ENCODE assay signal across 8 mouse cellular contexts in genomic region chr15:99056332-99056731, GRCm38 (mm10). TPM values are rescaled to one million over a fixed set of nuclear protein-coding genes. Genes with fewer than 3 reads are reported as not detected.
A peak's percentile ranks its signal among the peaks of the same experiment; 100 is the strongest.
DNase-seq lines count a peak whose midpoint lies in the region; ATAC-seq and TF ChIP-seq lines count a peak whose summit lies in the region.
"Had no signal": no experiment of that assay in that cellular context is flagged by ENCODE, and none has a peak within 500 bp of the region (broad histone marks: within the 10 kb centered on the region; RNA-seq: fewer than 3 reads in every experiment).

No protein-coding gene starts in this region.

- no peak overlapping the region for H3K9ac ChIP-seq in midbrain, embryonic 16.5 days (ENCODE audit: low read depth, low read length)
- no peak overlapping the region for H3K9ac ChIP-seq in hindbrain, embryonic 14.5 days
- H3K9ac ChIP-seq in stomach, embryonic 15.5 days: no peak overlapping the region

- WGBS in midbrain, embryonic 10.5 days: 5% methylated on average over 14 of the region's 14 CpGs
- WGBS in midbrain, embryonic 16.5 days: 4% methylated on average over 14 of the region's 14 CpGs
- 8% methylated on average over 14 of the region's 14 CpGs for WGBS in hindbrain, embryonic 14.5 days
- 7% methylated on average over 14 of the region's 14 CpGs for WGBS in stomach, embryonic 15.5 days

- peak; percentile 44 for TF ChIP-seq CTCF in cortical plate, adult 2 months (IDR thresholded peaks at IDR 0.05; ENCODE audit: extremely low read depth, insufficient read depth, low read length)

- no peak for ATAC-seq in midbrain, embryonic 16.5 days
- ATAC-seq in hindbrain, embryonic 14.5 days (ENCODE audit: low FRiP score): no peak
- ATAC-seq in megakaryocyte, adult 5-6 weeks (ENCODE audit: poor library complexity, severe bottlenecking): peak; percentile 51
- ATAC-seq in stomach, embryonic 15.5 days (ENCODE audit: insufficient read depth, low FRiP score, low read depth): no peak

- peaks cover 96% of the 10 kb centered on the region for H3K27me3 ChIP-seq in midbrain, embryonic 10.5 days (ENCODE audit: low read depth, poor library complexity, severe bottlenecking)
- H3K27me3 ChIP-seq in midbrain, embryonic 16.5 days (ENCODE audit: control insufficient read depth, insufficient read depth, low read depth, low read length): peaks cover 60% of the 10 kb centered on the region
- H3K27me3 ChIP-seq in hindbrain, embryonic 14.5 days (ENCODE audit: control insufficient read depth, insufficient read depth, low read length): peaks cover 78% of the 10 kb centered on the region
- H3K27me3 ChIP-seq in stomach, embryonic 15.5 days (replicated peaks): peaks cover 58% of the 10 kb centered on the region

- H3K4me2 ChIP-seq in midbrain, embryonic 16.5 days (ENCODE audit: low read length): no peak overlapping the region
- H3K4me2 ChIP-seq in hindbrain, embryonic 14.5 days (replicated peaks): peak overlapping the region; percentile 63
- H3K4me2 ChIP-seq in stomach, embryonic 15.5 days: peak overlapping the region; percentile 79; the same call in 1 of the 2 replicates

- H3K27ac ChIP-seq in midbrain, embryonic 10.5 days (replicated peaks): no peak overlapping the region
- H3K27ac ChIP-seq in midbrain, embryonic 16.5 days (ENCODE audit: low read length): no peak overlapping the region
- no peak overlapping the region for H3K27ac ChIP-seq in cortical plate, adult 2 months (ENCODE audit: insufficient read depth, low read length)
- H3K27ac ChIP-seq in hindbrain, embryonic 14.5 days: no peak overlapping the region
- no peak overlapping the region for H3K27ac ChIP-seq in stomach, embryonic 15.5 days

- no peaks in the 10 kb centered on the region for H3K9me3 ChIP-seq in midbrain, embryonic 10.5 days (replicated peaks)
- no peaks in the 10 kb centered on the region for H3K9me3 ChIP-seq in midbrain, embryonic 16.5 days (replicated peaks; ENCODE audit: control insufficient read depth, low read length, poor library complexity, severe bottlenecking)
- H3K9me3 ChIP-seq in hindbrain, embryonic 14.5 days (ENCODE audit: control insufficient read depth, low read length): no peaks in the 10 kb centered on the region
- no peaks in the 10 kb centered on the region for H3K9me3 ChIP-seq in stomach, embryonic 15.5 days

- H3K36me3 ChIP-seq in midbrain, embryonic 10.5 days: no peaks in the 10 kb centered on the region
- no peaks in the 10 kb centered on the region for H3K36me3 ChIP-seq in midbrain, embryonic 16.5 days (ENCODE audit: control insufficient read depth, insufficient read depth, low read length)
- no peaks in the 10 kb centered on the region for H3K36me3 ChIP-seq in hindbrain, embryonic 14.5 days (replicated peaks; ENCODE audit: control insufficient read depth, insufficient read depth)
- no peaks in the 10 kb centered on the region for H3K36me3 ChIP-seq in stomach, embryonic 15.5 days

- no peak for DNase-seq in midbrain, embryonic 10.5 days (ENCODE audit: low spot score)
- DNase-seq in hindbrain, embryonic 14.5 days (ENCODE audit: low spot score): peak; percentile 45
- DNase-seq in frontal cortex, adult 2 months (ENCODE audit: extremely low spot score in 1 of 2, low spot score in 1 of 2): no peak

- TF ChIP-seq POLR2A in cortical plate, adult 2 months (IDR thresholded peaks at IDR 0.05; ENCODE audit: extremely low read depth, insufficient read depth, low read length): no peak

- H3K4me3 ChIP-seq in midbrain, embryonic 10.5 days: peak overlapping the region; percentile 54
- H3K4me3 ChIP-seq in midbrain, embryonic 16.5 days (ENCODE audit: low read depth, low read length): no peak overlapping the region
- no peak overlapping the region for H3K4me3 ChIP-seq in cortical plate, adult 2 months (ENCODE audit: insufficient read depth, low read length)
- peak overlapping the region; percentile 38 for H3K4me3 ChIP-seq in hindbrain, embryonic 14.5 days (replicated peaks; ENCODE audit: low read length)
- peak overlapping the region; percentile 36; the same call in 1 of the 2 replicates for H3K4me3 ChIP-seq in stomach, embryonic 15.5 days (replicated peaks)

- H3K4me1 ChIP-seq in midbrain, embryonic 10.5 days: peaks cover 43% of the 10 kb centered on the region
- peaks cover 10% of the 10 kb centered on the region for H3K4me1 ChIP-seq in midbrain, embryonic 16.5 days (ENCODE audit: control insufficient read depth, insufficient read depth, low read length)
- H3K4me1 ChIP-seq in cortical plate, adult 2 months (ENCODE audit: control insufficient read depth, insufficient read depth, low read length): no peaks in the 10 kb centered on the region
- H3K4me1 ChIP-seq in hindbrain, embryonic 14.5 days (replicated peaks; ENCODE audit: control insufficient read depth, insufficient read depth, low read length): peaks cover 10% of the 10 kb centered on the region
- H3K4me1 ChIP-seq in stomach, embryonic 15.5 days: peaks cover 16% of the 10 kb centered on the region

RNA-seq across cellular contexts. Expression of gene Prph, which starts 1.4 kb away (rescaled TPM):
- 3.3 and 4.2 TPM in 2 replicates for polyA plus RNA-seq in midbrain, embryonic 10.5 days (2016; fragmentation: Nextera tagmentation; extraction: Ambion mirVana)
- 5.1 and 7.1 TPM in 2 replicates for polyA plus RNA-seq in midbrain, embryonic 16.5 days (2015; fragmentation: Nextera tagmentation; extraction: Ambion mirVana)
- 3.1 and 3.2 TPM in 2 replicates for polyA plus RNA-seq in cortical plate, adult 2 months (2012; rRNA removed)
- 77.9 and 79.5 TPM in 2 replicates for polyA plus RNA-seq in hindbrain, embryonic 14.5 days (2014; fragmentation: Nextera tagmentation; extraction: Ambion mirVana)
- not detected in 2 replicates for total RNA-seq in megakaryocyte, adult 5-6 weeks (2015)
- total RNA-seq in megakaryocyte, adult 5-6 weeks (2017): not detected in 2 replicates
- 33.5 and 38.7 TPM in 2 replicates for polyA plus RNA-seq in stomach, embryonic 15.5 days (2015; fragmentation: Nextera tagmentation; extraction: Ambion mirVana)
- 0.69 and 0.90 TPM in 2 replicates for polyA plus RNA-seq in frontal cortex, adult 2 months (2012; rRNA removed)

RNA-seq across cellular contexts. Expression of gene Troap, which starts 18.0 kb away (rescaled TPM):
- polyA plus RNA-seq in midbrain, embryonic 10.5 days (2016; fragmentation: Nextera tagmentation; extraction: Ambion mirVana): 47.5 and 50.2 TPM in 2 replicates
- 3.2 and 4.9 TPM in 2 replicates for polyA plus RNA-seq in midbrain, embryonic 16.5 days (2015; fragmentation: Nextera tagmentation; extraction: Ambion mirVana)
- polyA plus RNA-seq in cortical plate, adult 2 months (2012; rRNA removed): 0.76 and 1.1 TPM in 2 replicates
- polyA plus RNA-seq in hindbrain, embryonic 14.5 days (2014; fragmentation: Nextera tagmentation; extraction: Ambion mirVana): 3.7 and 4.0 TPM in 2 replicates
- total RNA-seq in megakaryocyte, adult 5-6 weeks (2015): 27.1 and 37.2 TPM in 2 replicates
- total RNA-seq in megakaryocyte, adult 5-6 weeks (2017): 27.9 and 28.3 TPM in 2 replicates
- polyA plus RNA-seq in stomach, embryonic 15.5 days (2015; fragmentation: Nextera tagmentation; extraction: Ambion mirVana): 24.6 and 29.2 TPM in 2 replicates
- 0.62 and 1.3 TPM in 2 replicates for polyA plus RNA-seq in frontal cortex, adult 2 months (2012; rRNA removed)

RNA-seq across cellular contexts. Expression of gene Tuba1c, which starts 26.6 kb away (rescaled TPM):
- polyA plus RNA-seq in midbrain, embryonic 10.5 days (2016; fragmentation: Nextera tagmentation; extraction: Ambion mirVana): 118 and 129 TPM in 2 replicates
- 11.6 and 12.5 TPM in 2 replicates for polyA plus RNA-seq in midbrain, embryonic 16.5 days (2015; fragmentation: Nextera tagmentation; extraction: Ambion mirVana)
- polyA plus RNA-seq in cortical plate, adult 2 months (2012; rRNA removed): 5.5 and 7.1 TPM in 2 replicates
- polyA plus RNA-seq in hindbrain, embryonic 14.5 days (2014; fragmentation: Nextera tagmentation; extraction: Ambion mirVana): 21.7 and 24.2 TPM in 2 replicates
- 232 and 270 TPM in 2 replicates for total RNA-seq in megakaryocyte, adult 5-6 weeks (2015)
- total RNA-seq in megakaryocyte, adult 5-6 weeks (2017): 124 and 128 TPM in 2 replicates
- polyA plus RNA-seq in stomach, embryonic 15.5 days (2015; fragmentation: Nextera tagmentation; extraction: Ambion mirVana): 196 and 204 TPM in 2 replicates
- 5.8 and 10.6 TPM in 2 replicates for polyA plus RNA-seq in frontal cortex, adult 2 months (2012; rRNA removed)

RNA-seq across cellular contexts. Expression of gene C1ql4, which starts 31.3 kb away (rescaled TPM):
- polyA plus RNA-seq in midbrain, embryonic 10.5 days (2016; fragmentation: Nextera tagmentation; extraction: Ambion mirVana): 0.21 and 2.3 TPM in 2 replicates
- polyA plus RNA-seq in midbrain, embryonic 16.5 days (2015; fragmentation: Nextera tagmentation; extraction: Ambion mirVana): 7.2 and 7.8 TPM in 2 replicates
- polyA plus RNA-seq in cortical plate, adult 2 months (2012; rRNA removed): not detected in 2 replicates
- 4.7 and 6.6 TPM in 2 replicates for polyA plus RNA-seq in hindbrain, embryonic 14.5 days (2014; fragmentation: Nextera tagmentation; extraction: Ambion mirVana)
- not detected in 2 replicates for total RNA-seq in megakaryocyte, adult 5-6 weeks (2015)
- total RNA-seq in megakaryocyte, adult 5-6 weeks (2017): not detected in 2 replicates
- 0.09 TPM in 1 of 2 replicates, not detected in the other for polyA plus RNA-seq in stomach, embryonic 15.5 days (2015; fragmentation: Nextera tagmentation; extraction: Ambion mirVana)
- polyA plus RNA-seq in frontal cortex, adult 2 months (2012; rRNA removed): not detected in 2 replicates
- total RNA-seq: heart, postnatal 14 days had no signal

RNA-seq across cellular contexts. Expression of gene Dnajc22, which starts 36.6 kb away (rescaled TPM):
- polyA plus RNA-seq in midbrain, embryonic 10.5 days (2016; fragmentation: Nextera tagmentation; extraction: Ambion mirVana): 0.99 and 1.3 TPM in 2 replicates
- 0.75 and 1.3 TPM in 2 replicates for polyA plus RNA-seq in midbrain, embryonic 16.5 days (2015; fragmentation: Nextera tagmentation; extraction: Ambion mirVana)
- 0.06 TPM in 2 replicates for polyA plus RNA-seq in cortical plate, adult 2 months (2012; rRNA removed)
- 0.52 and 1.0 TPM in 2 replicates for polyA plus RNA-seq in hindbrain, embryonic 14.5 days (2014; fragmentation: Nextera tagmentation; extraction: Ambion mirVana)
- total RNA-seq in megakaryocyte, adult 5-6 weeks (2015): not detected in 2 replicates
- 0.11 TPM in 1 of 2 replicates, not detected in the other for total RNA-seq in megakaryocyte, adult 5-6 weeks (2017)
- 18.6 and 23.0 TPM in 2 replicates for polyA plus RNA-seq in stomach, embryonic 15.5 days (2015; fragmentation: Nextera tagmentation; extraction: Ambion mirVana)
- 0.06 TPM in 1 of 2 replicates, not detected in the other for polyA plus RNA-seq in frontal cortex, adult 2 months (2012; rRNA removed)

Comparison
In these comparisons a context has a peak if more than half of its experiments do, and no peak if none do; other contexts are left out.
1. H3K4me3 ChIP-seq: peak in midbrain, embryonic 10.5 days (single experiment), hindbrain, embryonic 14.5 days (single experiment) and stomach, embryonic 15.5 days (single experiment); none in midbrain, embryonic 16.5 days (single experiment) and cortical plate, adult 2 months (single experiment).